ENCODE assay signal across 8 mouse cellular contexts in genomic region chr17:80206301-80206670, GRCm38 (mm10). TPM values are rescaled to one million over a fixed set of nuclear protein-coding genes. Genes with fewer than 3 reads are reported as not detected.
DNase-seq lines count a peak whose midpoint lies in the region; ATAC-seq lines count a peak whose summit lies in the region.

No protein-coding gene starts in this region.

- peak overlapping the region; percentile 84 for H3K4me3 ChIP-seq in heart, embryonic 16.5 days (ENCODE audit: low read length)
- H3K4me3 ChIP-seq in forebrain, embryonic 12.5 days (replicated peaks), result peak overlapping the region; percentile 96
- peak overlapping the region; percentile 94 for H3K4me3 ChIP-seq in limb, embryonic 13.5 days
- H3K4me3 ChIP-seq in neural tube, embryonic 13.5 days, result peak overlapping the region; percentile 93

- peak; percentile 47 for ATAC-seq in heart, embryonic 16.5 days (replicated peaks; ENCODE audit: extremely low read depth, insufficient read depth, low FRiP score)
- peak; percentile 77 for ATAC-seq in forebrain, embryonic 12.5 days (ENCODE audit: low FRiP score)
- peak; percentile 48 for ATAC-seq in limb, embryonic 13.5 days (ENCODE audit: low FRiP score, low read depth)
- ATAC-seq in neural tube, embryonic 13.5 days (ENCODE audit: low read depth), result peak; percentile 69

- peak overlapping the region; percentile 99 for H3K27ac ChIP-seq in heart, embryonic 16.5 days (ENCODE audit: low read length)
- peak overlapping the region; percentile 99 for H3K27ac ChIP-seq in forebrain, embryonic 12.5 days
- peak overlapping the region; percentile 99 for H3K27ac ChIP-seq in limb, embryonic 13.5 days
- H3K27ac ChIP-seq in neural tube, embryonic 13.5 days (replicated peaks), result peak overlapping the region; percentile 99

- DNase-seq in heart, postnatal 14 days, result no peak
- DNase-seq in CD4-positive, CD25-positive, alpha-beta regulatory T cell, adult 2 months (ENCODE audit: low read depth, low spot score), result peak; percentile 67
- peak; percentile 67 for DNase-seq in brain, adult 2 months (ENCODE audit: low read depth, low spot score)
- DNase-seq in urinary bladder, adult 2 months (ENCODE audit: low spot score), result no peak

- intact Hi-C loops in heart, postnatal 14 days (cut with DNase I), result no loop called here

- under 1% methylated on average over 36 of the region's 36 CpGs for WGBS in heart, embryonic 16.5 days
- under 1% methylated on average over 36 of the region's 36 CpGs for WGBS in forebrain, embryonic 12.5 days
- under 1% methylated on average over 36 of the region's 36 CpGs for WGBS in limb, embryonic 13.5 days
- WGBS in neural tube, embryonic 13.5 days, result 2% methylated on average over 36 of the region's 36 CpGs

- peak overlapping the region; percentile 89 for H3K4me2 ChIP-seq in heart, embryonic 16.5 days (ENCODE audit: low read depth, low read length)
- H3K4me2 ChIP-seq in forebrain, embryonic 12.5 days, result peak overlapping the region; percentile 84
- peak overlapping the region; percentile 92 for H3K4me2 ChIP-seq in limb, embryonic 13.5 days (replicated peaks)
- peak overlapping the region; percentile 91 for H3K4me2 ChIP-seq in neural tube, embryonic 13.5 days

- peaks cover 25% of the 10 kb centered on the region for H3K36me3 ChIP-seq in heart, embryonic 16.5 days (ENCODE audit: control insufficient read depth, insufficient read depth)
- peaks cover 34% of the 10 kb centered on the region for H3K36me3 ChIP-seq in forebrain, embryonic 12.5 days (replicated peaks)
- H3K36me3 ChIP-seq in limb, embryonic 13.5 days, result peaks cover 33% of the 10 kb centered on the region
- peaks cover 34% of the 10 kb centered on the region for H3K36me3 ChIP-seq in neural tube, embryonic 13.5 days

- no peaks in the 10 kb centered on the region for H3K27me3 ChIP-seq in heart, embryonic 16.5 days (ENCODE audit: control insufficient read depth, insufficient read depth, low read length)
- H3K27me3 ChIP-seq in forebrain, embryonic 12.5 days, result no peaks in the 10 kb centered on the region
- H3K27me3 ChIP-seq in limb, embryonic 13.5 days, result no peaks in the 10 kb centered on the region
- no peaks in the 10 kb centered on the region for H3K27me3 ChIP-seq in neural tube, embryonic 13.5 days

- peak overlapping the region; percentile 99 for H3K9ac ChIP-seq in heart, embryonic 16.5 days (ENCODE audit: low read length)
- peak overlapping the region; percentile 98 for H3K9ac ChIP-seq in forebrain, embryonic 12.5 days
- H3K9ac ChIP-seq in limb, embryonic 13.5 days, result peak overlapping the region; percentile 99
- peak overlapping the region; percentile 98 for H3K9ac ChIP-seq in neural tube, embryonic 13.5 days

- no peaks in the 10 kb centered on the region for H3K9me3 ChIP-seq in heart, embryonic 16.5 days (replicated peaks; ENCODE audit: control insufficient read depth, low read length)
- H3K9me3 ChIP-seq in forebrain, embryonic 12.5 days, result no peaks in the 10 kb centered on the region
- H3K9me3 ChIP-seq in limb, embryonic 13.5 days, result no peaks in the 10 kb centered on the region
- no peaks in the 10 kb centered on the region for H3K9me3 ChIP-seq in neural tube, embryonic 13.5 days

- peaks cover 10% of the 10 kb centered on the region for H3K4me1 ChIP-seq in heart, embryonic 16.5 days (ENCODE audit: control insufficient read depth, insufficient read depth, low read length)
- H3K4me1 ChIP-seq in forebrain, embryonic 12.5 days, result peaks cover 20% of the 10 kb centered on the region
- H3K4me1 ChIP-seq in limb, embryonic 13.5 days, result peaks cover 17% of the 10 kb centered on the region; the same call in 1 of the 2 replicates
- peaks cover 34% of the 10 kb centered on the region for H3K4me1 ChIP-seq in neural tube, embryonic 13.5 days (replicated peaks)

RNA-seq across cellular contexts. Expression of gene Srsf7, which starts 0.8 kb away (rescaled TPM):
- polyA plus RNA-seq in heart, embryonic 16.5 days (2015; fragmentation: Nextera tagmentation; extraction: Ambion mirVana), result 291 and 311 TPM in 2 replicates
- total RNA-seq in heart, postnatal 14 days (2021), result 10 to 100 TPM; 42.8 to 51.6 TPM
- 784 and 786 TPM in 2 replicates for polyA plus RNA-seq in forebrain, embryonic 12.5 days (2016; fragmentation: Nextera tagmentation; extraction: Ambion mirVana)
- polyA plus RNA-seq in limb, embryonic 13.5 days (2015; fragmentation: Nextera tagmentation; extraction: Ambion mirVana), result 721 and 736 TPM in 2 replicates
- 470 and 550 TPM in 2 replicates for polyA plus RNA-seq in neural tube, embryonic 13.5 days (2015; fragmentation: Nextera tagmentation; extraction: Ambion mirVana)
- polyA plus RNA-seq in urinary bladder, adult 2 months (2012; rRNA removed), result 133 and 176 TPM in 2 replicates

RNA-seq across cellular contexts. Expression of gene Ttc39d, which starts 1.0 kb away (rescaled TPM):
- 0.25 TPM in 1 of 2 replicates, not detected in the other for polyA plus RNA-seq in heart, embryonic 16.5 days (2015; fragmentation: Nextera tagmentation; extraction: Ambion mirVana)
- under 1 TPM in 1 of 2 experiments, not detected in 1; 0.07 TPM for total RNA-seq in heart, postnatal 14 days (2021)
- polyA plus RNA-seq in forebrain, embryonic 12.5 days (2016; fragmentation: Nextera tagmentation; extraction: Ambion mirVana), result 0.10 TPM in 1 of 2 replicates, not detected in the other
- polyA plus RNA-seq in limb, embryonic 13.5 days (2015; fragmentation: Nextera tagmentation; extraction: Ambion mirVana), result 0.10 and 0.17 TPM in 2 replicates
- not detected in 2 replicates for polyA plus RNA-seq in neural tube, embryonic 13.5 days (2015; fragmentation: Nextera tagmentation; extraction: Ambion mirVana)
- 0.09 TPM in 1 of 2 replicates, not detected in the other for polyA plus RNA-seq in urinary bladder, adult 2 months (2012; rRNA removed)

RNA-seq across cellular contexts. Expression of gene Gemin6, which starts 18.0 kb away (rescaled TPM):
- 26.3 and 26.8 TPM in 2 replicates for polyA plus RNA-seq in heart, embryonic 16.5 days (2015; fragmentation: Nextera tagmentation; extraction: Ambion mirVana)
- 1 to 10 TPM; 3.1 to 3.3 TPM for total RNA-seq in heart, postnatal 14 days (2021)
- 37.6 and 38.5 TPM in 2 replicates for polyA plus RNA-seq in forebrain, embryonic 12.5 days (2016; fragmentation: Nextera tagmentation; extraction: Ambion mirVana)
- 37.3 and 38.4 TPM in 2 replicates for polyA plus RNA-seq in limb, embryonic 13.5 days (2015; fragmentation: Nextera tagmentation; extraction: Ambion mirVana)
- 21.5 and 23.7 TPM in 2 replicates for polyA plus RNA-seq in neural tube, embryonic 13.5 days (2015; fragmentation: Nextera tagmentation; extraction: Ambion mirVana)
- 8.1 and 8.9 TPM in 2 replicates for polyA plus RNA-seq in urinary bladder, adult 2 months (2012; rRNA removed)

Comparison
In these comparisons a context has a peak if more than half of its experiments do, and no peak if none do; other contexts are left out.
1. DNase-seq: peak in CD4-positive, CD25-positive, alpha-beta regulatory T cell, adult 2 months (single experiment) and brain, adult 2 months (single experiment); none in heart, postnatal 14 days (0 of 2) and urinary bladder, adult 2 months (single experiment).
2. Peak in every context shown above with its lines, with median percentiles within 50 percentile points of each other: ATAC-seq, H3K27ac ChIP-seq, H3K4me2 ChIP-seq, H3K4me3 ChIP-seq and H3K9ac ChIP-seq.